Mouse (Mus musculus) liver, embryonic 16.5 days (tissue): ENCODE measurements at regions not wholly inside any gene's neighbourhood (a gene's known extent, or its start where the extent isn't known, plus 50 kb on each side); places are given as distances from the start of the nearest gene placed in this dataset.

Experiments
- ATAC-seq: fragments of 200-750 bp; cut with Nextera tagmentation; 2 replicates; pipeline ENCODE4 v1.8.0; 2017; ENCODE audit warnings: low read depth, mild to moderate bottlenecking, moderate number of reproducible peaks, moderate library complexity
- H3K27ac ChIP-seq: fragments of 300-500 bp; sonication (generic); 2 replicates; pipeline ENCODE4 v1.5.1; 2014; ENCODE audit warnings: mild to moderate bottlenecking, low read length
- H3K27me3 ChIP-seq: fragments of 300-500 bp; sonication (generic); 2 replicates; pipeline ENCODE4 v1.6.1; 2014; ENCODE audit warnings: low read depth, low read length, mixed read lengths; ENCODE audit not compliant: control insufficient read depth, insufficient read depth
- H3K36me3 ChIP-seq: fragments of 300-500 bp; sonication (generic); 2 replicates; pipeline ENCODE4 v1.6.1; 2014; ENCODE audit warnings: mild to moderate bottlenecking; ENCODE audit not compliant: control insufficient read depth, insufficient read depth
- H3K4me1 ChIP-seq: fragments of 300-500 bp; sonication (generic); 2 replicates; pipeline ENCODE4 v1.6.1; 2014; ENCODE audit warnings: low read depth, low read length, mixed read lengths; ENCODE audit not compliant: control insufficient read depth
- H3K4me2 ChIP-seq: fragments of 300-500 bp; sonication (generic); 2 replicates; pipeline ENCODE4 v1.6.1; 2014; ENCODE audit warnings: low read depth, low read length, mixed read lengths
- H3K4me3 ChIP-seq: fragments of 300-500 bp; sonication (generic); 2 replicates; pipeline ENCODE4 v1.5.1; 2014; ENCODE audit warnings: low read depth, mild to moderate bottlenecking, low read length
- H3K9ac ChIP-seq: fragments of 300-500 bp; sonication (generic); 2 replicates; pipeline ENCODE4 v1.6.1; 2014; ENCODE audit warnings: low read depth, low read length
- H3K9me3 ChIP-seq: fragments of 300-500 bp; sonication (generic); replicated peaks from 2 replicates; pipeline ENCODE4 v1.6.1; 2016; ENCODE audit warnings: low read length; ENCODE audit not compliant: control insufficient read depth
- WGBS: fragments of 180-500 bp; shearing (Covaris S2); extraction: QIAGEN DNeasy Blood & Tissue Kit; methylation state at CpG from one replicate; pipeline ENCODE4 v1.1.7; 2014; ENCODE audit not compliant: insufficient replicate concordance; 5-methylcytosine and 5-hydroxymethylcytosine counted together

DNA sequence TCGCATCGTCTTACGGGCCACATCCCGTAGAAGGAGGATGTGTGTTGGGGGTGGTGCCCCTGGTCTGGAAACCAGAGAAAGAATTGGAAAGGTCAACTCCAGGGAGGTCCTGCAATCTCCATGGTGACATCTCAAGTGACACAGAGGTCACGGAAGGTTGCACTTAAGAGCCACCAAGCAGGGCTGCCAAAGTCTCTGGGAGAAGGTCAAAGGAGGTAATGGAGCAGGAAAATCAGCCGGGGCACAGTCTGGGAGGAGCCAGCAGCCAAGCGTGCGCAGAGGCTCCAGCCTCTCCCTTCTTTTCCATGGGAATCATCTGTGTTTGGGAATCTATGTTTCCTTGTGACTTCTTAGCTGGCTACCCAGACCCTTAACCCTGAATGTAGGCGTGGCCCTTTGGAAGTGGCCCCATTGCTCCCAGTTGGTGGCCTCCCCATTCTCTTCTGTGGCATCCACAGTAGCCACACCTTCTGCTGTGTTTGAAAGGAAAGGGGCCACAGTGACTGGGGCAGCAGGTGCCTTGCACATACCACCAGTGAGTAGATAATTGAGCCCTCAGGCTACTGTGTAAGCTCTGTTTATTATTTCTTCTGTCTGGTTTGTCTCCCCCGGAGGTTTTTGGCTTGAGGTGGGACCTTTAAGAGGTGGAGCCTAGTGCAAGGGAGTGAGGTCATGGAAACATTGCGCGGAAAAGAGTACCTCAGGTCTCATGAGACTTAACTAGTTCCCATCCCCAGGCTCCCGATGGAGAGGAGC, 178.5 kb upstream of the Cops8 start:
- Histone ChIP-seq H3K4me3 (no peak overlapping the region), H3K9ac (no peak overlapping the region), H3K36me3 (no peaks in the 10 kb centered on the region), H3K4me1 (no peaks in the 10 kb centered on the region), H3K27ac (no peak overlapping the region), H3K27me3 (no peaks in the 10 kb centered on the region), H3K9me3 (no peaks in the 10 kb centered on the region), H3K4me2 (no peak overlapping the region)
- no peak for ATAC-seq
- 68% methylated on average over 13 of the region's 13 CpGs for WGBS

DNA sequence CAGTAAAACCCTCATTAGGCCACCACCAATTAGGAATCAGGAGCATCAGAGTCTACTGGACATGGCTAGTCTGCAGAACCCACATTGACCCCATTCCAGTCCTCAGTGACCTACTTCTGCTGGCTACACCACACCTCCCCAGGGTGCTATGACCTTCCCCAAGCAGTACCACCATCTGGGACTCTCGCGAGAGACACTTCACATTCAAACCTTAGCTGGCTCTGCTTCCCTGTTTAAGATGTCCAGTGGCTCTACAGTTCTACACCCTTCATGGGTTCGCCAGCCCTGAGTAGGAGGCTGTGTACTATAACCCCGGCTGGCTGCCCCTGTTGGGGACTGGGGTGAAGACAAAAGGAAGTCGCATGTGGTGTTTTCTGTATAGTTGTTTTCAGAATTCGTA, 174.4 kb upstream of the Cops8 start:
- Histone ChIP-seq H3K27ac (no peak overlapping the region), H3K4me3 (no peak overlapping the region), H3K9ac (no peak overlapping the region), H3K36me3 (no peaks in the 10 kb centered on the region), H3K27me3 (no peaks in the 10 kb centered on the region), H3K4me2 (no peak overlapping the region), H3K9me3 (no peaks in the 10 kb centered on the region), H3K4me1 (no peaks in the 10 kb centered on the region)
- no peak for ATAC-seq
- WGBS: 69% methylated on average over 6 of the region's 6 CpGs

DNA sequence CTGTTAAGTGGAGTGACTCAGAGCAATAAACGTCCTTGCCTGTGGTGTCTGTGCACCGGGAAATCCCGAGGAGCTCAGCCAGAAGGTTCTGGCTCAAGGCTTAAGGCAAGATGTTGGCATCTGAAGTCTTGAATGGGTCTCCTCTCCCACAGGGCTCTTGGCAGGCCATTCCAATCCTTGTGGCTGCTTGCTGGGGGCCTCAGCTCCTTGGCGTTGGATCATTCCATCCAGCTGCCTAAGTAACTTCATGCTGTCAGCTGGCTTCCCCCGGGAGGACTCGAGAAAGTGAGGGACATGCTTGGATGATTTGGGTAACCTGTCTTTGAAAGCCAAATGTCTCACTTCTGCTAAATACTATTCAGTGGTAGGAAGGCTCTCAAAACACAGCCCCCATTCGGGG, 174.0 kb upstream of the Cops8 start:
- H3K9ac ChIP-seq: no peak overlapping the region
- H3K4me2 ChIP-seq: no peak overlapping the region
- H3K4me1 ChIP-seq: no peaks in the 10 kb centered on the region
- WGBS: 61% methylated on average over 7 of the region's 7 CpGs
- H3K9me3 ChIP-seq: no peaks in the 10 kb centered on the region
- no peak overlapping the region for H3K27ac ChIP-seq
- no peak for ATAC-seq
- no peaks in the 10 kb centered on the region for H3K27me3 ChIP-seq
- H3K36me3 ChIP-seq: no peaks in the 10 kb centered on the region
- H3K4me3 ChIP-seq: no peak overlapping the region

DNA sequence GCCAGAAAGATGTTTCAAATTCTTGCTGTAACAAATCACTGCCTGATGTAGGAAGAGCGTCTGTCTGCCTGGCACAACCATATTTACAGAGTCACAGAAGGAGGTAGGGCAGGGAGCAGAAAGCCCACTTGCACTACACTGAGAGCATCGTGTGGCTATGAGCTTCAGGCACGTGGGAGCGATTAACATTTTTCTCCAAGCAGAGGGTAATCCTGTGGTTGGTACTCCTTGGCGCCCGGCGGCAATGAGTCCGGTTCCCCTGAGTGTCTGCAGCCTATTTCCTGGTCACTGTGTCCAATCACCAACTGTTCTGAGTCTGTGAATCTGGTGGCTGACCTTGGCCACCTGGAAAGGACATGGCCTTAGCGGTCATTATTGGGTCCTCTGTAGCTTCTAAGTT, 172.3 kb upstream of the Cops8 start:
- no peaks in the 10 kb centered on the region for H3K27me3 ChIP-seq
- no peak overlapping the region for H3K27ac ChIP-seq
- H3K4me2 ChIP-seq: no peak overlapping the region
- no peak overlapping the region for H3K4me3 ChIP-seq
- H3K36me3 ChIP-seq: no peaks in the 10 kb centered on the region
- H3K9me3 ChIP-seq: no peaks in the 10 kb centered on the region
- no peaks in the 10 kb centered on the region for H3K4me1 ChIP-seq
- no peak for ATAC-seq
- WGBS: 83% methylated on average over 9 of the region's 9 CpGs
- no peak overlapping the region for H3K9ac ChIP-seq

DNA sequence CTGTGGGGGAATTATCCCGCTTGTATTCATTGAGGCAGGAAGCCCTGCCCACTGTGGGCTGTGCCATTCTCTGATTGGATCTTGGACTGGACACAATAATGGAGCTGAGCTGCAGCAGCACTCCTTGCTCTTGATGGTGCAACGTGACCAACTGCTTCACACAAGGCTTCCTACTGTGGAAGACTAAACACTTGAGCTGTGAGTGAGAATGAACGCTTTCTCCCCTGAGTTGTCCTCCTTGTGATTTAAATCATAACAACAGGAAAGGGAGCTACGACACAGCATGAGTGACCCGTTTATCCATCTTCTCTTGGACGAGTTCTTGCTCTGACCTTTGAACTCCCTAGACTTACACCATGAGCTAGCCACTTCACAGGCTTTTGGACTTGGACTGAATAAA, 171.0 kb upstream of the Cops8 start:
- no peak overlapping the region for H3K4me3 ChIP-seq

DNA sequence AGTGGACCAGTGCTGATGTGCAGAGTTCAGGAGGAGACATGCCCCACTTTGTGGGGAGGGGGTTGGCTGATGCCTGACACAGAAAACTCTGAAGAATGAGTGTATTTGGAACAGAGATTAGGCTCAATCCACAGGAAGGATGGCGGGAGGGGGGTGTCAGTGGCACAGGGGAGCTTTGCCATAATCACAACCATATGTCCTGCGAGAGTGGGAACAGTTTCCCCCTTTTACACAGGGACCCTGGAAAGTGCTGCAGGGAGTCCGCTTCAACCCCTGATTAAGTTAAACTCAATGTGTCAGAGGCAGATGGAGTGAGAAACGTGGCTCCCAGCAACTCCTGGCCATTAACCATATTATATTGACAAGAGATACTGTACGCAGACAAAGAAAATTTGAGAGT, 168.9 kb upstream of the Cops8 start:
- no peaks in the 10 kb centered on the region for H3K27me3 ChIP-seq

More for the DNA sequence above, 171.0 kb upstream of the Cops8 start:
- Histone ChIP-seq H3K4me1 (no peaks in the 10 kb centered on the region), H3K27ac (no peak overlapping the region), H3K36me3 (no peaks in the 10 kb centered on the region), H3K9me3 (no peaks in the 10 kb centered on the region), H3K9ac (no peak overlapping the region), H3K4me2 (no peak overlapping the region), H3K27me3 (no peaks in the 10 kb centered on the region)
- ATAC-seq: no peak
- 47% methylated on average over 6 of the region's 6 CpGs for WGBS

DNA sequence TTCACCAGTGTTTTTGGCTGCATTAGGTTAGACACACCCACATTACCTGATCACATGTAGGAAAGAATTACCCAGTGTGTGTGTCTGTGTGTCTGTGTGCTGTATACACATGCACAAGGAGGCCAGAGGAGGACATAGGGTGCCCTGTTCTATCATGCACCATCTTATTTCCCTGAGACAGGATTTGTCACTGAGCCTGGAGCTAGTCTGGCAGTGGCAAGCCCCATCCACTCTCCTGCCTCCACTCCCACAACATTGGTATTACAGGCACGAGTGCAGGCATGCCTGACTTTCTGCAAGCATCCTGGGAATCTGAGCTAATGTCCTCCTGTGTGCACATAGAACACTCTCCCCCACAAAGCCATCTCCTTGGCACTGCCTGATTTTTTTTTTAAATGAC, 162.1 kb upstream of the Cops8 start:
- Histone ChIP-seq H3K4me1 (no peaks in the 10 kb centered on the region), H3K4me3 (no peak overlapping the region), H3K27me3 (no peaks in the 10 kb centered on the region), H3K27ac (no peak overlapping the region), H3K9ac (no peak overlapping the region), H3K36me3 (no peaks in the 10 kb centered on the region), H3K4me2 (no peak overlapping the region), H3K9me3 (no peaks in the 10 kb centered on the region)
- 24% methylated on average over 1 of the region's 1 CpGs for WGBS
- ATAC-seq: no peak

More for the DNA sequence above, 168.9 kb upstream of the Cops8 start:
- H3K36me3 ChIP-seq: no peaks in the 10 kb centered on the region
- H3K9me3 ChIP-seq: no peaks in the 10 kb centered on the region
- H3K4me2 ChIP-seq: no peak overlapping the region
- no peak for ATAC-seq
- no peak overlapping the region for H3K27ac ChIP-seq
- WGBS: 56% methylated on average over 5 of the region's 5 CpGs
- no peaks in the 10 kb centered on the region for H3K4me1 ChIP-seq
- no peak overlapping the region for H3K9ac ChIP-seq
- H3K4me3 ChIP-seq: no peak overlapping the region

DNA sequence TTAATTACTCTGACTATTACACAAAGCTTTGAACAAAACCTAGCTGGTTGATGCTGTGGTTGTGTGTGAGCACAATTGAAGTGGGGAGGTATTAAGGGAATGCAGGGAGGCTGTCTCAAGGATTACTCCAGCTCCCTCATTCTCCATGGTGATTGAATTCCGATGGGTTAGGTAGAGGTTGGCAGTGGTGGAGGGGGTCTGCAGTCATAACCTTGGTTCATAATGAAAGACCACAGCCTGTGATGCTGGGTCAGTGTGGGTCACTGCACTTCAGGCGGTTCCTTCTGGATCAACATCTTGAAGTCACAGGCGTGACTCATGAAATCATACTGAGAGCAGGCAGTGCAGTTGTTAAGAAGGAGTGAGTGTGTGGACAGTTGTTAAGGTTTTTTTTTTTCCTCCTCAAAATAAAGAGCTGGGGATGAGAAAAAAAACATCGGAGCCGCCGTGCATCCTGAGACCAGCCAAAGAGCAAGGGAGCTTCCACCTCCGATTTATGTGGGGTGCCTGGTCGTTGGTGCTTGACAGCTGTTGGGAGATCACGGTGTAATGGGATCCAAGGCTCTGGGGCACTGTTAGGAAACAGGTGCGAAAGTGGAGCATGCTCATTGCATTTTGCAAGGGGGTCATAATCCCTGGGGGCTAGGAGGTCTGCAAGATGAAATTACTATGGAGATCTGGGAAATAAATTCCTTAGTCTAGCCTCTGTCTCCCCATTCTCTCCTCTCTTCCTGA, 161.5 kb upstream of the Cops8 start:
- no peaks in the 10 kb centered on the region for H3K9me3 ChIP-seq
- no peak for ATAC-seq
- WGBS: 55% methylated on average over 10 of the region's 10 CpGs
- no peaks in the 10 kb centered on the region for H3K27me3 ChIP-seq
- H3K36me3 ChIP-seq: no peaks in the 10 kb centered on the region
- no peak overlapping the region for H3K4me3 ChIP-seq
- H3K9ac ChIP-seq: no peak overlapping the region
- no peak overlapping the region for H3K4me2 ChIP-seq
- no peak overlapping the region for H3K27ac ChIP-seq
- no peaks in the 10 kb centered on the region for H3K4me1 ChIP-seq
